Mouse (Mus musculus) kidney, embryonic 16.5 days (tissue): ENCODE results near the gene Mtg2. TPM values are rescaled to one million over a fixed set of nuclear protein-coding genes. Genes with fewer than 3 reads are reported as not detected.

Experiments
- ATAC-seq: fragments of 200-750 bp; cut with Nextera tagmentation; 2 replicates; pipeline ENCODE4 v1.8.0; 2017; ENCODE audit warnings: moderate TSS enrichment; ENCODE audit not compliant: low FRiP score, low TSS enrichment
- H3K27ac ChIP-seq: fragments of 300-500 bp; sonication (generic); 2 replicates; pipeline ENCODE4 v1.5.1; 2014; ENCODE audit warnings: low read length
- H3K27me3 ChIP-seq: fragments of 300-500 bp; sonication (generic); 2 replicates; pipeline ENCODE4 v1.6.1; 2014; ENCODE audit warnings: low read length, control low read depth, mixed read lengths; ENCODE audit not compliant: insufficient read depth
- H3K36me3 ChIP-seq: fragments of 300-500 bp; sonication (generic); 2 replicates; pipeline ENCODE4 v1.6.1; 2014; ENCODE audit warnings: low read length, control low read depth, mixed read lengths; ENCODE audit not compliant: insufficient read depth
- H3K4me1 ChIP-seq: fragments of 300-500 bp; sonication (generic); 2 replicates; pipeline ENCODE4 v1.6.1; 2014; ENCODE audit warnings: low read length, control low read depth, mixed read lengths; ENCODE audit not compliant: insufficient read depth
- H3K4me2 ChIP-seq: fragments of 300-500 bp; sonication (generic); replicated peaks from 2 replicates; pipeline ENCODE4 v1.6.1; 2014; ENCODE audit warnings: low read depth, low read length
- H3K4me3 ChIP-seq: fragments of 300-500 bp; sonication (generic); 2 replicates; pipeline ENCODE4 v1.5.1; 2014; ENCODE audit warnings: mild to moderate bottlenecking, low read length
- H3K9ac ChIP-seq: fragments of 300-500 bp; sonication (generic); replicated peaks from 2 replicates; pipeline ENCODE4 v1.6.1; 2014; ENCODE audit warnings: low read length
- H3K9me3 ChIP-seq: fragments of 300-500 bp; sonication (generic); 2 replicates; pipeline ENCODE4 v1.6.1; 2016; ENCODE audit warnings: low read length, control low read depth
- WGBS: fragments of 180-500 bp; shearing (Covaris S2); extraction: QIAGEN DNeasy Blood & Tissue Kit; methylation state at CpG from one replicate; pipeline ENCODE4 v1.1.7; 2014; 5-methylcytosine and 5-hydroxymethylcytosine counted together
- polyA plus RNA-seq: library from polyadenylated mRNA; unstranded; fragments of >200 nt; fragmentation: Nextera tagmentation; extraction: Ambion mirVana; gene quantifications from 2 replicates; pipeline ENCODE4 v1.2.1, GENCODE M21; 2015

Mtg2 gene
- polyA plus RNA-seq, 1 experiment from 2014 or later, result 29.6 TPM

DNA sequence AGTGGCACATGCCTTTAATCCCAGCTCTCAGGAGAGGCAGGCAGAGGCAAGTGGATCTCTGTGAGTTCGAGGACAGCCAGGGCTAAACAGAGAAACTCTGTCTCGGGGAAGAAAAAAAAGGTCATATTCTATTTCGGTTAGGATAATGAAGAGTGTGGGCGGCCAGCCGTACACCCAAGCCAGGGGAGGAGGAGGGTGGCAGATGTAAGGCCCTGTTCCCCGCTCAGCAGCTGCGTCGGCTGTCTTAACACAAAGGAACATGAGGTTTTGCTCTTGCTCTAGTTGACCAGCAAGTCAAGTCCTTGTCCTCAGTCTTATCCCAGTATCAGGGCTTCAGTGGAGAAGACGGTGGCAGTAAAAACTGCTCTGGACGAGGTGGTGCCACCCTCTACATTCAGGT lies 12.7 kb downstream of the Mtg2 start:
- 76% methylated on average over 10 of the region's 10 CpGs for WGBS
- Histone ChIP-seq H3K9me3 (peaks cover 3% of the 10 kb centered on the region; the same call in 1 of the 2 replicates), H3K4me2 (no peak overlapping the region), H3K36me3 (peaks cover 9% of the 10 kb centered on the region), H3K4me1 (peaks cover 17% of the 10 kb centered on the region), H3K27ac (no peak overlapping the region), H3K4me3 (no peak overlapping the region), H3K27me3 (no peaks in the 10 kb centered on the region), H3K9ac (no peak overlapping the region)
- no peak for ATAC-seq

DNA sequence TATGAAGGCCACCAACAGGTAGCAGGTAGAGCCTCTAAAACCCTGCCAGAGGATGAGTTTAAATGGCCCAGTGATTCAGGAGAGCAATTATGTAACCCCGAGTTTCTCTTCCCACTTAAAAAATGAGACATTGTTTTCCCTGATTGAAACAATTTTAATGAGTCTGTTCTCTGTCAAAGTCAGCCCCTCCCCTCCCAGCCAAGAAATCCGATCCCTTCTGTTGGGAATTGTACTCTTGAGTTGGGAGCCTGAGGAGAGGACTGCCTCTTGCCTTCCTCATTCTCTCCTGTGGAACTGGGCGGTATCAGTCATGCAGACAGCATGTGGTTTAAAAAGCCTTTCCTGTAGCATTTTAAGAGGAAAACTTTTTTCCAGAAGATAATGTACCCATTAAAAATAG lies 14.2 kb downstream of the Mtg2 start:
- H3K36me3 ChIP-seq, result peaks cover 9% of the 10 kb centered on the region
- peaks cover 17% of the 10 kb centered on the region for H3K4me1 ChIP-seq
- H3K4me2 ChIP-seq, result no peak overlapping the region
- peaks cover 3% of the 10 kb centered on the region; the same call in 1 of the 2 replicates for H3K9me3 ChIP-seq
- no peak overlapping the region for H3K4me3 ChIP-seq
- ATAC-seq, result no peak
- 21% methylated on average over 3 of the region's 3 CpGs for WGBS
- H3K27me3 ChIP-seq, result no peaks in the 10 kb centered on the region
- H3K9ac ChIP-seq, result no peak overlapping the region
- no peak overlapping the region for H3K27ac ChIP-seq

DNA sequence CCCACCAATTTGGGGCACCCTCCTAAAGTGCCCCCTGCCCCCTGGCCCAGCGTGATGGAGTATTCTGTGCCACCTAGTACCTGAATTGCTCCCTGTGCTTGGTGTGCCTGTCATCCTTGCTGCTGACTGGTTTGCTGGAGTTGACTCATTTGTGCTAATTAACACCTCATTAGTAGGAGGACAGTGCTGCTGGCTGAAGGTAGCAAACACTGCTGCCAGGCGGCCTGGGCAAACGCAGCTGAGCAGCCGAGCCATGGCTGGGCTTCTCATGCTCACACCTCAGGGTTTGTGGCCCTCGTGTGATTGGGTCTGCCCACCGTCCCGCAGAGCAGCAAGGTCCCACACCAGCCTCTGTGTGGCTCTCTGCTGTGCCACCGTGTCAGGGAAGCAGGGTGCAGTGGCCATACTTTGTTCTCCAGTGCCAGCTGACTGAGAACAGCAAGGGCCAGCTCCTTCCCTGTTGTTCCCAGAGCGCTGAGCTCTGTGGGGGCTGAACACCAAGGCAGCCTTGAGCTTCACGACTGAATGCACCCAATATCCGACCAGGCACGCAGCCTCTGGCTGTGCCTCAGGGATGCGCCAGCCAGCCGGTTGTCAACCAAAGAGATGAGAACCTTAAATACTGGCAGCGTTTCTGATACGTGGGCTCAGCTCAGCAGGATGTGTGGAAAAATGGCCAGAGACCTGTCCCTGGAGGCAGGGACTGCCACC lies 15.7 kb downstream of the Mtg2 start:
- WGBS, result 42% methylated on average over 16 of the region's 16 CpGs
- Histone ChIP-seq H3K4me2 (no peak overlapping the region), H3K9ac (no peak overlapping the region), H3K27me3 (no peaks in the 10 kb centered on the region), H3K27ac (no peak overlapping the region), H3K9me3 (peaks cover 3% of the 10 kb centered on the region; the same call in 1 of the 2 replicates), H3K36me3 (peaks cover 9% of the 10 kb centered on the region), H3K4me1 (peaks cover 20% of the 10 kb centered on the region), H3K4me3 (no peak overlapping the region)
- ATAC-seq, result 0 out of 2 replicates have a peak, but pooled peaks have one; percentile 25

DNA sequence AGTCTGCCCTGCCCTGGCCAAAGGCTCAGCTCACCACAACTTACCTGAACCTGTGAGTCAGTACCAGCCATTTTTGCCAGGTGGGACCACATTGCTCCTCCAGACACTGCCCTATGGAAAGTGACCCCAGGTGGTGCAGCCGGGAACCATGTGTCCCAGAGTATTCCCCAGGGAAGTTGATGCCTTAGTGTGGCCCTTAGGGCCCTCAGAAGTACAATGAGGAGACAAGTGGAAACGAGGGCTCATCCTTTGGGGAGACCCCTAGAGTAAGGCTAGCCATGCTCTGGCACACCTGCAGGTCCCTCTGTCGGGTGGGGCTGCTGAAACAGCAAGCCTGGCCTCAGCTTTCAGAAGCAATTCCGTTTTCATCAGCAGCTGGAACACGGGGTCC lies 16.2 kb downstream of the Mtg2 start:
- Histone ChIP-seq H3K4me2 (no peak overlapping the region), H3K27ac (no peak overlapping the region), H3K4me3 (no peak overlapping the region), H3K9ac (no peak overlapping the region), H3K36me3 (peaks cover 9% of the 10 kb centered on the region), H3K4me1 (peaks cover 20% of the 10 kb centered on the region), H3K27me3 (no peaks in the 10 kb centered on the region), H3K9me3 (peaks cover 3% of the 10 kb centered on the region; the same call in 1 of the 2 replicates)
- no peak for ATAC-seq
- 84% methylated on average over 5 of the region's 5 CpGs for WGBS

DNA sequence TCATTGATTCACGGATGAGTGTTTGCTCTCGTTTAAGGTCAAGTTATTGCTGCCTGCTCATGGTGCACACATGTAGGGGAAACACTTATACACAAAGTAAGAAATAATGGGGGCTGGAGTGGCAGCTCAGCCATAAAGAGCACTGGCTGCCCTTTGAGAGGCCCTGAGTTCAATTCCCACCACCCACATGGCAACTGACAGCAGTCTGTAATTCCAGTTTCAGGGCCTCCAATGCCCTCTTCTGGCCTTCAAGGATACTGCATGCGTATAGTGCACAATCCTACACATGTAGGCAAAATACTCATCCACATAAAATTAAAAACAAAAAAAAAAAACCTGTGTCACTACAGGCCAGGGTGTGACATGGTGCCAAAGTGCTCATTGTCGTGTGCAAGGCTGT lies 17.1 kb downstream of the Mtg2 start:
- Histone ChIP-seq H3K36me3 (peaks cover 9% of the 10 kb centered on the region), H3K4me1 (peaks cover 20% of the 10 kb centered on the region), H3K9ac (no peak overlapping the region), H3K9me3 (peaks cover 3% of the 10 kb centered on the region; the same call in 1 of the 2 replicates), H3K4me2 (no peak overlapping the region), H3K27me3 (no peaks in the 10 kb centered on the region), H3K4me3 (no peak overlapping the region), H3K27ac (no peak overlapping the region)
- ATAC-seq, result no peak
- 78% methylated on average over 4 of the region's 4 CpGs for WGBS

DNA sequence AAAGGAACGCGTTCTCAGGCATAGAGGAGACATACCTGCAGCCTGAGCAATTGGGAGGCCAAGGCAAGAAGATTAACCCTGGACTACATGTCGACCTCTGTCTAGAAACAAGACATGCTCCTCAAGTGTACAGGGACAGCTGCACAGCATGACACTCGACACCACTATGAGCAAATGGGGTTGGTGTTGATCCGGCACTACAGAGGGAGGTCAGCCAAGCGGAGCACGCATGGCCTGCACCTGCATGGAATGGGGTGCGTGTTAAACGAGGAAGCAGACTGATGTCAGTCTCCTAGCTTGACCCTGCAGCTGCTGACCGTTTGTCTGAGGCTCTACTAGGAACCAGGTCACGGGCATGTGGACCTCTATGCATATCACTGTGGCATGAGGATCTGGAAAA lies 19.9 kb downstream of the Mtg2 start:
- peak; percentile 47; the same call in 1 of the 2 replicates for ATAC-seq
- H3K9ac ChIP-seq, result no peak overlapping the region
- peaks cover 9% of the 10 kb centered on the region; the same call in 1 of the 2 replicates for H3K4me1 ChIP-seq
- H3K27ac ChIP-seq, result no peak overlapping the region
- 39% methylated on average over 11 of the region's 11 CpGs for WGBS
- H3K9me3 ChIP-seq, result peaks cover 3% of the 10 kb centered on the region; the same call in 1 of the 2 replicates
- H3K27me3 ChIP-seq, result no peaks in the 10 kb centered on the region
- H3K4me3 ChIP-seq, result no peak overlapping the region
- H3K36me3 ChIP-seq, result peaks cover 3% of the 10 kb centered on the region; the same call in 1 of the 2 replicates
- no peak overlapping the region for H3K4me2 ChIP-seq

DNA sequence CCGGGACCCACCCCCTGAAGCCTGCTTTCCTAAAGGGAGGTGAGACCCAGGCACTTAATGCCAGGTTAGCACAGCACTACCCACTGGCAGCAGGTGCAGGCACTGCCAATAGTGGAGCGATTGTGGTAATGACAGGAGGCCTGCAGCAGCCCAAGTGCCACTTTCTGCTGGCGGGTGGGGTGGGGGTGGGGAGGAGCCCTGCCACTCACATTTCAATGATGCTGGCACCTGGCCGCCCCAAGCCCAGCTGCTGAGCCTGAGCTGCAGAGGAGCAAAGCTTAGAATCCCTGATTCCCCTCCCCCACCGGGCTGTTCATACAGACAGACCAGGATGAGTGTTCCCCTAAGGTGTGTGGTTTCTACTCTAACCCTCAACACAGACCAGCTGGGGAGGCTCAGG lies 25.3 kb downstream of the Mtg2 start:
- H3K4me2 ChIP-seq, result no peak overlapping the region
- no peaks in the 10 kb centered on the region for H3K9me3 ChIP-seq
- H3K27ac ChIP-seq, result no peak overlapping the region
- H3K4me3 ChIP-seq, result no peak overlapping the region
- 35% methylated on average over 5 of the region's 5 CpGs for WGBS
- ATAC-seq, result 0 out of 2 replicates have a peak, but pooled peaks have one; percentile 15
- peaks cover 21% of the 10 kb centered on the region for H3K27me3 ChIP-seq
- H3K36me3 ChIP-seq, result no peaks in the 10 kb centered on the region
- H3K9ac ChIP-seq, result no peak overlapping the region
- no peaks in the 10 kb centered on the region for H3K4me1 ChIP-seq

DNA sequence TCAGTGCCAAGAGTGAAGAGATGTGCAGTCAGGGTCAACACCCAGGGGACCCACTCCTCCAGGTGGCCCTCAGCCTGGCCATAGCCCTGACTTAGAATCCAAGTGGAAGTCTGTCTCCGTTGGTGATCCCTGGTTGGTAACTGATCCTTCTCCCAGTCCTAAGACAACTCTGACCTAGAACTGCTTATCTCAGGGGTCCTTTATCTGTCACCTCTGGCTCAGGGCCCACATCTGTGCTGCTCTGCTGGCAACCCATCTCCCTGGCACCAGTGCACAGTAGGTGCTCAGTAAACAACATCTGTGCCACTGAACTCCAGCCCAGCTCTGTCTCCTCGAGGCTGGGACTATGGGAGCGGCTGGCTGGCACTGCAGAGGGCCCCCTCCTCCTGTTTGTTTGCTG lies 27.2 kb downstream of the Mtg2 start:
- no peak for ATAC-seq
- H3K36me3 ChIP-seq, result no peaks in the 10 kb centered on the region
- no peak overlapping the region for H3K4me2 ChIP-seq
- H3K9me3 ChIP-seq, result no peaks in the 10 kb centered on the region
- 40% methylated on average over 3 of the region's 3 CpGs for WGBS
- no peaks in the 10 kb centered on the region for H3K4me1 ChIP-seq
- H3K4me3 ChIP-seq, result no peak overlapping the region
- peaks cover 40% of the 10 kb centered on the region for H3K27me3 ChIP-seq
- no peak overlapping the region for H3K27ac ChIP-seq
- no peak overlapping the region for H3K9ac ChIP-seq

DNA sequence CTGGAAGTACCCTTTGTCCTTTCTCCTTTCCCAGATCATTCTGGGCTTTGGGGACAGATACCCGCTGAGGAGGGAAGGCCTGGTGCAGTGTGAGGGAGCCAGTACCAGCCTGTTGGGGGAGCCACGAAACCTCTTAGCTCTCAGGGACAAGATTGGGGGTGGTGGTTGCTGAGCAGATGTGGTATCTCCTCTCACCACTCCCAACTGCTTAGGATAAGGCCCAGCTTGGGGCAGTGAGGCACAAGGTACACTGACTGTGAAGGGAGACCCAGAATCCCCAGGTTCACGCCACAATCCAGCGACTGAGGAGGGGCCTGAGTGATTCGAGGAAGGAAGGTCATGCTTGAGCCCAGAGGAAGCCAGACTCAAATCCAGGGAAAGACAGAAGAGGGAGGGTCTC lies 27.8 kb downstream of the Mtg2 start:
- Histone ChIP-seq H3K9me3 (no peaks in the 10 kb centered on the region), H3K27me3 (peaks cover 46% of the 10 kb centered on the region), H3K4me2 (no peak overlapping the region), H3K9ac (no peak overlapping the region), H3K4me3 (no peak overlapping the region), H3K36me3 (no peaks in the 10 kb centered on the region), H3K27ac (no peak overlapping the region), H3K4me1 (peaks cover 3% of the 10 kb centered on the region)
- ATAC-seq, result no peak
- 46% methylated on average over 5 of the region's 5 CpGs for WGBS

DNA sequence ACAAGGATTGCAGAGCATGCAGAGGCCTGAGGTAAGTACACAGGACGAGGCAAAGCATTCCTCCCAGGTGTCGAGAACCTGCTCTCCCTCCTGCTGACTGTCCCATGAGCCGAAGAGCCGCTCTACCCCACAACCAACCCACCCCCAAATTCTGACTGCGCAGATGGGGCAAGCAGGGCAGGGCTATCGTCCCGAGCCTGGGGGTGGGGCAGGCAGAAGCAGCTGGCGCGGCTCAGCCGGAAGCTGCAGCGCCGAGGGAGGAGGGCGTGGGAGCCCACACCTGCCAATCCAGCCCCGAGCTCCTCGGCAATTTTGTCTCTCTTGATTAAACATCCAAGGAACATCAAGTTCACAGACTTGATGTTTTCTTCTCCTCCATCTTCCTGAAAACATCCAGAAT lies 29.1 kb downstream of the Mtg2 start:
- peaks cover 58% of the 10 kb centered on the region for H3K27me3 ChIP-seq
- no peak overlapping the region for H3K4me2 ChIP-seq
- WGBS, result 1% methylated on average over 15 of the region's 15 CpGs

More for the DNA sequence above, 29.1 kb downstream of the Mtg2 start:
- Histone ChIP-seq H3K27ac (no peak overlapping the region), H3K4me3 (no peak overlapping the region), H3K9me3 (no peaks in the 10 kb centered on the region), H3K36me3 (no peaks in the 10 kb centered on the region), H3K4me1 (peaks cover 13% of the 10 kb centered on the region), H3K9ac (no peak overlapping the region)
- ATAC-seq, result no peak
